Comparison of ENCODE assay signal across 9 mouse cellular contexts in the genomic region with DNA sequence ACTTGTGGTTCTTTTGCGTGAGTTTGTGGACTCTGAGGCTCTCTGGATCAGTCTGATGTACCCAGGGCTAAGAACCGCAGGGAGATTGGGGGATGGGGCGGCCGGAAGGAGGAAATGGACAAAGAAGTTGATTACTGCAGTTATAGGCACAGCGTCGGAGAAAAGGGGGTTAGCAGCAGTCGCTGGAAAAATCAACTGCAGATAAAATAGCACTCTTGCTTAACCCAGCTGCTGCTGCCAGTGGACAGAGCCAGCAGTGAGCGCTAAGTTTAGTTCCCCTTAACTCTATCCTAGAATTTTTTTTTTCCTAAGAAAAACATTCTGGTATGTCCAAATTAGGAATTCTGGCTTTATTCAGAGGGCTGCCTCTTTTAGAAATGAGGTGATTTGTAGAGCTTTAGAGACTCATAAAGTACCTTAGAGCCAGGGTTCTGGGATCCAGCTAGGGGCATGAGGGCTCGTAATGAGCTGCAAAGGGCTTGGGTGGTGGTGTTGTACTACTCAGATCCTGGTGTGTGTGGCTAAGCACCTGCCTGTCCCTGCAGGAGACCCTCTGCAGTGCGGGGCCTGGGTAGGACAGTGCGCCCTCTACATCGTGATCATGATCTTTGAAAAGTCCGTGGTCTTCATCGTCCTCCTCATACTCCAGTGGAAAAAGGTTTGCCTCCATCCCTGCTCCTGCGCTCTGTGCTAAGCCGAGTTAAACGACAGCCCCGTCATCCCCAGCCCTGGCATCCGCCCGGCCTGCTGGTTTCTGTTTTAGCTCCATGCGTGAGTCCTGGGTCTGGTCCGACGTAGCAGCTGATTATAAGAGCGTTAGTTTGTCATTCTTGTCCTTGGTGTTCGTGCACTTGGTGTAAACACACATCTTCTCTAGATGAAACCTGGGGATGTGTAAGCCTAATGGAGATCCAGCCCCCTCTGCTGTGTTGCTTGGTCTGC. TPM values are rescaled to one million over a fixed set of nuclear protein-coding genes. Genes with fewer than 3 reads are reported as not detected.
A peak's percentile ranks its signal among the peaks of the same experiment; 100 is the strongest.
DNase-seq lines count a peak whose midpoint lies in the region; ATAC-seq and TF ChIP-seq lines count a peak whose summit lies in the region.
"Had no signal": no experiment of that assay in that cellular context is flagged by ENCODE, and none has a peak within 500 bp of the region (broad histone marks: within the 10 kb centered on the region; RNA-seq: fewer than 3 reads in every experiment).

No protein-coding gene starts in this region.

- no peak for TF ChIP-seq CTCF in kidney, adult 2 months (conservative IDR thresholded peaks at IDR 0.05; ENCODE audit: insufficient read depth, insufficient read length, low read depth, low read length)

- peak overlapping the region; percentile 50; the same call in 1 of the 2 replicates for H3K27ac ChIP-seq in kidney, adult 2 months (ENCODE audit: insufficient read depth, low read depth, low read length)
- peak overlapping the region; percentile 73 for H3K27ac ChIP-seq in intestine, embryonic 16.5 days (ENCODE audit: low read length)
- no peak overlapping the region for H3K27ac ChIP-seq in hindbrain, embryonic 16.5 days (ENCODE audit: low read depth, low read length)

- TF ChIP-seq POLR2A in kidney, adult 2 months (IDR thresholded peaks at IDR 0.05; ENCODE audit: low read depth, low read length) = no peak

- no peaks in the 10 kb centered on the region for H3K36me3 ChIP-seq in kidney, adult 2 months (ENCODE audit: control insufficient read depth, insufficient read depth, low read length)
- H3K36me3 ChIP-seq in intestine, embryonic 16.5 days (ENCODE audit: control insufficient read depth, insufficient read depth, low read length) = 0 out of 2 replicates have a peak, but pooled peaks cover 6% of the 10 kb centered on the region
- peaks cover 7% of the 10 kb centered on the region; the same call in 1 of the 2 replicates for H3K36me3 ChIP-seq in hindbrain, embryonic 16.5 days (ENCODE audit: control insufficient read depth, insufficient read depth, low read length)

- DNase-seq in kidney, adult 2 months = peak; percentile 19
- DNase-seq in kidney, postnatal 25 days = no peak
- peak; percentile 39 for DNase-seq in gastrocnemius, postnatal 25 days
- DNase-seq in lung, postnatal 4 days = peak; percentile 55 to 70
- no peak for DNase-seq in thymus, postnatal 25 days
- DNase-seq in adrenal gland, postnatal 10 days = no peak
- DNase-seq: adrenal gland, adult 2 months had no signal

- H3K4me2 ChIP-seq in intestine, embryonic 16.5 days (ENCODE audit: low read depth, low read length) = no peak overlapping the region
- no peak overlapping the region for H3K4me2 ChIP-seq in hindbrain, embryonic 16.5 days (ENCODE audit: low read length)

- H3K27me3 ChIP-seq in kidney, adult 2 months (replicated peaks; ENCODE audit: control insufficient read depth, insufficient read depth, low read length) = no peaks in the 10 kb centered on the region
- no peaks in the 10 kb centered on the region for H3K27me3 ChIP-seq in intestine, embryonic 16.5 days (replicated peaks; ENCODE audit: control insufficient read depth, insufficient read depth, low read length)
- H3K27me3 ChIP-seq in hindbrain, embryonic 16.5 days (replicated peaks; ENCODE audit: control insufficient read depth, insufficient read depth, low read length) = no peaks in the 10 kb centered on the region

- 81% methylated on average over 25 of the region's 25 CpGs for WGBS in kidney, adult 2 months
- 65% methylated on average over 25 of the region's 25 CpGs for WGBS in intestine, embryonic 16.5 days
- WGBS in hindbrain, embryonic 16.5 days = 87% methylated on average over 25 of the region's 25 CpGs

- ATAC-seq in intestine, embryonic 16.5 days = no peak
- ATAC-seq in hindbrain, embryonic 16.5 days = no peak

- H3K9me3 ChIP-seq in intestine, embryonic 16.5 days (ENCODE audit: control insufficient read depth, low read length) = no peaks in the 10 kb centered on the region
- no peaks in the 10 kb centered on the region for H3K9me3 ChIP-seq in hindbrain, embryonic 16.5 days (ENCODE audit: control insufficient read depth, low read length)

- H3K4me1 ChIP-seq in kidney, adult 2 months (ENCODE audit: control insufficient read depth, insufficient read depth, low read length) = 0 out of 2 replicates have a peak, but pooled peaks cover 3% of the 10 kb centered on the region
- H3K4me1 ChIP-seq in intestine, embryonic 16.5 days (ENCODE audit: control insufficient read depth, insufficient read depth, low read length) = peaks cover 17% of the 10 kb centered on the region
- H3K4me1 ChIP-seq in hindbrain, embryonic 16.5 days (ENCODE audit: control insufficient read depth, insufficient read depth, low read depth, low read length) = no peaks in the 10 kb centered on the region

- H3K9ac ChIP-seq in intestine, embryonic 16.5 days (ENCODE audit: low read depth, low read length) = no peak overlapping the region
- no peak overlapping the region for H3K9ac ChIP-seq in hindbrain, embryonic 16.5 days (ENCODE audit: low read depth, low read length)

- no peak overlapping the region for H3K4me3 ChIP-seq in kidney, adult 2 months (ENCODE audit: insufficient read depth, low read depth, low read length)
- no peak overlapping the region for H3K4me3 ChIP-seq in intestine, embryonic 16.5 days (ENCODE audit: low read length)
- H3K4me3 ChIP-seq in hindbrain, embryonic 16.5 days (ENCODE audit: low read length) = no peak overlapping the region

RNA-seq across cellular contexts. Expression of a gene that starts 8.5 kb away (rescaled TPM):
- 8.2 and 9.2 TPM in 2 replicates for polyA plus RNA-seq in kidney, adult 2 months (2012; rRNA removed)
- total RNA-seq in gastrocnemius, postnatal 25 days (2021) = 100 to 1,000 TPM in 1 of 2 experiments, 10 to 100 TPM in 1; 54.6 to 343 TPM
- polyA plus RNA-seq in intestine, embryonic 16.5 days (2015; fragmentation: Nextera tagmentation; extraction: Ambion mirVana) = 8.8 and 10.6 TPM in 2 replicates
- 10 to 100 TPM; 11.1 to 11.6 TPM for total RNA-seq in adrenal gland, postnatal 10 days (2021)
- polyA plus RNA-seq in hindbrain, embryonic 16.5 days (2015; fragmentation: Nextera tagmentation; extraction: Ambion mirVana) = 1.3 and 2.6 TPM in 2 replicates

RNA-seq across cellular contexts. Expression of a gene that starts 15.8 kb away (rescaled TPM):
- 0.38 and 0.62 TPM in 2 replicates for polyA plus RNA-seq in kidney, adult 2 months (2012; rRNA removed)
- total RNA-seq in gastrocnemius, postnatal 25 days (2021) = not detected
- 1.0 and 3.1 TPM in 2 replicates for polyA plus RNA-seq in intestine, embryonic 16.5 days (2015; fragmentation: Nextera tagmentation; extraction: Ambion mirVana)
- total RNA-seq in adrenal gland, postnatal 10 days (2021) = 100 to 1,000 TPM; 167 to 428 TPM
- not detected in 2 replicates for polyA plus RNA-seq in hindbrain, embryonic 16.5 days (2015; fragmentation: Nextera tagmentation; extraction: Ambion mirVana)

RNA-seq across cellular contexts. Expression of a gene that starts 45.1 kb away (rescaled TPM):
- 14.1 and 15.1 TPM in 2 replicates for polyA plus RNA-seq in kidney, adult 2 months (2012; rRNA removed)
- total RNA-seq in gastrocnemius, postnatal 25 days (2021) = 1 to 10 TPM; 6.3 TPM
- 18.6 and 20.6 TPM in 2 replicates for polyA plus RNA-seq in intestine, embryonic 16.5 days (2015; fragmentation: Nextera tagmentation; extraction: Ambion mirVana)
- total RNA-seq in adrenal gland, postnatal 10 days (2021) = 10 to 100 TPM; 23.2 to 27.1 TPM
- polyA plus RNA-seq in hindbrain, embryonic 16.5 days (2015; fragmentation: Nextera tagmentation; extraction: Ambion mirVana) = 19.6 and 21.9 TPM in 2 replicates

RNA-seq across cellular contexts. Expression of a gene that starts 53.1 kb away (rescaled TPM):
- polyA plus RNA-seq in kidney, adult 2 months (2012; rRNA removed) = 0.43 and 0.56 TPM in 2 replicates
- under 1 TPM; 0.28 to 0.32 TPM for total RNA-seq in gastrocnemius, postnatal 25 days (2021)
- 3.6 and 8.1 TPM in 2 replicates for polyA plus RNA-seq in intestine, embryonic 16.5 days (2015; fragmentation: Nextera tagmentation; extraction: Ambion mirVana)
- 100 to 1,000 TPM in 1 of 2 experiments, 10 to 100 TPM in 1; 87.4 to 223 TPM for total RNA-seq in adrenal gland, postnatal 10 days (2021)
- 3.8 and 4.7 TPM in 2 replicates for polyA plus RNA-seq in hindbrain, embryonic 16.5 days (2015; fragmentation: Nextera tagmentation; extraction: Ambion mirVana)

Comparison
In these comparisons a context has a peak if more than half of its experiments do, and no peak if none do; other contexts are left out.
1. DNase-seq: peak in kidney, adult 2 months (single experiment), gastrocnemius, postnatal 25 days (single experiment) and lung, postnatal 4 days (2 of 2); none in kidney, postnatal 25 days (0 of 2), thymus, postnatal 25 days (single experiment) and adrenal gland, postnatal 10 days (single experiment).